Mouse (Mus musculus) small intestine, adult 2 months (tissue): ENCODE data around the gene Spice1. TPM values are rescaled to one million over a fixed set of nuclear protein-coding genes. Genes with fewer than 3 reads are reported as not detected.

Experiments
- H3K27ac ChIP-seq: fragments of 200-500 bp; 2 replicates; pipeline ENCODE4 v1.5.1; 2012; ENCODE audit warnings: low read depth, low read length, control low read depth, inconsistent platforms; ENCODE audit not compliant: insufficient read depth
- H3K27me3 ChIP-seq: fragments of 200-500 bp; 2 replicates; pipeline ENCODE4 v1.6.1; 2012; ENCODE audit warnings: mild to moderate bottlenecking, moderate library complexity, low read length, inconsistent platforms; ENCODE audit not compliant: control insufficient read depth, insufficient read depth
- H3K36me3 ChIP-seq: fragments of 200-500 bp; 2 replicates; pipeline ENCODE4 v1.6.1; 2012; ENCODE audit warnings: mild to moderate bottlenecking, low read length, control low read depth, inconsistent platforms; ENCODE audit not compliant: control insufficient read depth, insufficient read depth
- H3K4me1 ChIP-seq: fragments of 200-500 bp; 2 replicates; pipeline ENCODE4 v1.6.1; 2012; ENCODE audit warnings: low read length, inconsistent platforms, mixed read lengths; ENCODE audit not compliant: control insufficient read depth, insufficient read depth, insufficient read length
- H3K4me3 ChIP-seq: fragments of 200-500 bp; 2 replicates; pipeline ENCODE4 v1.5.1; 2012; ENCODE audit warnings: low read depth, mild to moderate bottlenecking, control low read depth, inconsistent platforms, low read length, moderate library complexity
- CTCF ChIP-seq: fragments of 200-500 bp; IDR thresholded peaks from 2 replicates; pipeline ENCODE4 v1.5.1; 2012; ENCODE audit warnings: low read depth, mild to moderate bottlenecking, control low read depth, inconsistent platforms, low read length, moderate library complexity, mixed read lengths; ENCODE audit not compliant: insufficient replicate concordance, insufficient read length; ENCODE audit errors: extremely low read depth
- POLR2A ChIP-seq: fragments of 200-500 bp; IDR thresholded peaks from 2 replicates; pipeline ENCODE4 v1.6.1; 2012; ENCODE audit warnings: low read depth, mild to moderate bottlenecking, control low read depth, inconsistent platforms, low read length, moderate library complexity
- WGBS: fragments of 180-500 bp; shearing (Covaris S2); methylation state at CpG from one replicate; pipeline ENCODE4 v1.1.7; 2018; 5-methylcytosine and 5-hydroxymethylcytosine counted together
- polyA plus RNA-seq: library from polyadenylated mRNA; depleted of rRNA; stranded (reverse); fragments of >200 nt; gene quantifications from 2 replicates; pipeline ENCODE4 v1.2.3, GENCODE M21; 2012

Gene Spice1
- polyA plus RNA-seq, 1 experiment: 3.2 TPM

- TF ChIP-seq CTCF: no peak
- TF ChIP-seq POLR2A: no peak
- Histone ChIP-seq H3K27me3 (no peaks in the 10 kb centered on the region), H3K4me3 (no peak overlapping the region), H3K4me1 (no peaks in the 10 kb centered on the region), H3K27ac (no peak overlapping the region), H3K36me3 (peaks cover 15% of the 10 kb centered on the region)
- 86% methylated on average over 4 of the region's 4 CpGs for WGBS
Measured at GRCm38 (mm10) chr16:44380006-44380405, 33.1 kb downstream of the Spice1 start.

GRCm38 (mm10) chr16:44381578-44381977 is 34.7 kb downstream of the Spice1 start:
- 81% methylated on average over 3 of the region's 5 CpGs for WGBS
- peaks cover 14% of the 10 kb centered on the region for H3K36me3 ChIP-seq
- TF ChIP-seq CTCF (no peak), POLR2A (no peak)
- no peak overlapping the region for H3K27ac ChIP-seq
- H3K27me3 ChIP-seq: no peaks in the 10 kb centered on the region
- no peaks in the 10 kb centered on the region for H3K4me1 ChIP-seq
- H3K4me3 ChIP-seq: no peak overlapping the region

GRCm38 (mm10) chr16:44383549-44383948 is 36.6 kb downstream of the Spice1 start:
- Histone ChIP-seq H3K36me3 (peaks cover 10% of the 10 kb centered on the region), H3K4me3 (no peak overlapping the region), H3K27ac (no peak overlapping the region), H3K4me1 (no peaks in the 10 kb centered on the region), H3K27me3 (no peaks in the 10 kb centered on the region)
- TF ChIP-seq POLR2A: no peak
- TF ChIP-seq CTCF: no peak
- WGBS: 76% methylated on average over 2 of the region's 2 CpGs

GRCm38 (mm10) chr16:44384251-44384650 is 37.3 kb downstream of the Spice1 start:
- no peak for TF ChIP-seq POLR2A
- TF ChIP-seq CTCF: no peak
- H3K4me3 ChIP-seq: no peak overlapping the region
- no peaks in the 10 kb centered on the region for H3K4me1 ChIP-seq
- H3K36me3 ChIP-seq: peaks cover 6% of the 10 kb centered on the region
- H3K27ac ChIP-seq: no peak overlapping the region
- H3K27me3 ChIP-seq: no peaks in the 10 kb centered on the region
- WGBS: 79% methylated on average over 1 of the region's 1 CpGs

- H3K27me3 ChIP-seq: no peaks in the 10 kb centered on the region
- 33% methylated on average over 9 of the region's 9 CpGs for WGBS
- H3K4me1 ChIP-seq: no peaks in the 10 kb centered on the region; the same call in 1 of the 2 replicates
- no peak overlapping the region for H3K4me3 ChIP-seq
- H3K27ac ChIP-seq: no peak overlapping the region
- H3K36me3 ChIP-seq: 0 out of 2 replicates have a peak, but pooled peaks cover 3% of the 10 kb centered on the region
- no peak for TF ChIP-seq POLR2A
- TF ChIP-seq CTCF: peak; percentile 77; the same call in 1 of the 2 replicates
Measured at GRCm38 (mm10) chr16:44391877-44392548, 45.1 kb downstream of the Spice1 start.

- 6% methylated on average over 17 of the region's 17 CpGs for WGBS
- H3K4me3 ChIP-seq: no peak within 1 kb of the TSS
- no peak for TF ChIP-seq POLR2A
- no peak for TF ChIP-seq CTCF
Measured at GRCm38 (mm10) chr16:44394577-44395243, 47.8 kb downstream of the Spice1 start, which contains the start of gene Cfap44. Cfap44 (plus strand) TSS chr16:44394796.

GRCm38 (mm10) chr16:44404933-44405332 is 58.0 kb downstream of the Spice1 start:
- TF ChIP-seq CTCF (no peak), POLR2A (no peak)
- H3K27ac ChIP-seq: no peak overlapping the region
- WGBS: 93% methylated on average over 5 of the region's 5 CpGs

More at GRCm38 (mm10) chr16:44394577-44395243, 47.8 kb downstream of the Spice1 start, which contains the start of gene Cfap44:
- Histone ChIP-seq H3K36me3 (no peaks in the 10 kb centered on the region), H3K27me3 (no peaks in the 10 kb centered on the region), H3K4me1 (no peaks in the 10 kb centered on the region; the same call in 1 of the 2 replicates), H3K27ac (no peak within 1 kb of the TSS)

More at GRCm38 (mm10) chr16:44404933-44405332, 58.0 kb downstream of the Spice1 start:
- H3K27me3 ChIP-seq: no peaks in the 10 kb centered on the region
- H3K36me3 ChIP-seq: no peaks in the 10 kb centered on the region
- no peaks in the 10 kb centered on the region for H3K4me1 ChIP-seq
- no peak overlapping the region for H3K4me3 ChIP-seq
